25 mouse cellular contexts compared by ENCODE assay signal in genomic region chr7:119527135-119527534, GRCm38 (mm10). TPM values are rescaled to one million over a fixed set of nuclear protein-coding genes. Genes with fewer than 3 reads are reported as not detected.
DNase-seq lines count a peak whose midpoint lies in the region; ATAC-seq and TF ChIP-seq lines count a peak whose summit lies in the region.
"Had no signal": no experiment of that assay in that cellular context is flagged by ENCODE, and none has a peak within 500 bp of the region (broad histone marks: within the 10 kb centered on the region; RNA-seq: fewer than 3 reads in every experiment).

No protein-coding gene starts in this region.

- DNase-seq in kidney, adult 9 months = no peak
- no peak for DNase-seq in liver, postnatal 0 days
- no peak for DNase-seq in urinary bladder, adult 18-20 months (ENCODE audit: low spot score in 2 of 2)
- DNase-seq: adrenal gland, adult 2 months; adrenal gland, postnatal 14 days; cerebellum, adult 11 months; cerebellum, adult 2 months; cerebellum, adult 9-11 months; cerebellum, postnatal 25 days; gastrocnemius, postnatal 10 days; gastrocnemius, postnatal 36 days had no signal

- TF ChIP-seq EP300 in liver, postnatal 0 days (IDR thresholded peaks at IDR 0.05; ENCODE audit: low read depth) = no peak

- no peak overlapping the region for H3K4me2 ChIP-seq in kidney, embryonic 16.5 days (replicated peaks; ENCODE audit: low read depth, low read length)
- peak overlapping the region; percentile 42; the same call in 1 of the 2 replicates for H3K4me2 ChIP-seq in liver, postnatal 0 days (ENCODE audit: low read depth, low read length)
- H3K4me2 ChIP-seq in liver, embryonic 12.5 days = no peak overlapping the region
- H3K4me2 ChIP-seq in intestine, postnatal 0 days (replicated peaks; ENCODE audit: low read depth) = 0 out of 2 replicates have a peak overlapping the region, but pooled peaks have one; percentile 21
- H3K4me2 ChIP-seq: embryonic facial prominence, embryonic 12.5 days; embryonic facial prominence, embryonic 15.5 days; heart, embryonic 11.5 days; hindbrain, embryonic 12.5 days; hindbrain, embryonic 15.5 days had no signal

- peaks cover 9% of the 10 kb centered on the region for H3K4me1 ChIP-seq in kidney, embryonic 16.5 days (ENCODE audit: insufficient read depth, low read length)
- peaks cover 12% of the 10 kb centered on the region for H3K4me1 ChIP-seq in liver, postnatal 0 days (ENCODE audit: insufficient read depth)
- H3K4me1 ChIP-seq in liver, embryonic 12.5 days = no peaks in the 10 kb centered on the region
- H3K4me1 ChIP-seq in intestine, postnatal 0 days (replicated peaks; ENCODE audit: control insufficient read depth, insufficient read depth, low read length) = 0 out of 2 replicates have a peak, but pooled peaks cover 3% of the 10 kb centered on the region
- H3K4me1 ChIP-seq: embryonic facial prominence, embryonic 12.5 days; embryonic facial prominence, embryonic 15.5 days; hindbrain, embryonic 12.5 days; hindbrain, embryonic 15.5 days had no signal

- no peaks in the 10 kb centered on the region for H3K27me3 ChIP-seq in kidney, embryonic 16.5 days (ENCODE audit: insufficient read depth, low read length)
- no peaks in the 10 kb centered on the region for H3K27me3 ChIP-seq in liver, postnatal 0 days (ENCODE audit: insufficient read depth, low read length)
- no peaks in the 10 kb centered on the region for H3K27me3 ChIP-seq in liver, embryonic 12.5 days (replicated peaks)
- H3K27me3 ChIP-seq in intestine, postnatal 0 days (replicated peaks; ENCODE audit: control insufficient read depth, insufficient read depth, low read length) = no peaks in the 10 kb centered on the region
- H3K27me3 ChIP-seq: embryonic facial prominence, embryonic 12.5 days; embryonic facial prominence, embryonic 15.5 days; forebrain, embryonic 13.5 days; hindbrain, embryonic 12.5 days; hindbrain, embryonic 15.5 days had no signal

- H3K9me3 ChIP-seq in kidney, embryonic 16.5 days (ENCODE audit: low read length) = no peaks in the 10 kb centered on the region
- no peaks in the 10 kb centered on the region for H3K9me3 ChIP-seq in liver, postnatal 0 days (ENCODE audit: low read length)
- H3K9me3 ChIP-seq in liver, embryonic 12.5 days (replicated peaks) = no peaks in the 10 kb centered on the region
- no peaks in the 10 kb centered on the region for H3K9me3 ChIP-seq in intestine, postnatal 0 days (ENCODE audit: control insufficient read depth)
- H3K9me3 ChIP-seq: embryonic facial prominence, embryonic 12.5 days; embryonic facial prominence, embryonic 15.5 days; forebrain, embryonic 13.5 days; hindbrain, embryonic 12.5 days; hindbrain, embryonic 15.5 days had no signal

- H3K27ac ChIP-seq in kidney, embryonic 16.5 days (ENCODE audit: low read length) = peak overlapping the region; percentile 65
- peak overlapping the region; percentile 59; the same call in 1 of the 2 replicates for H3K27ac ChIP-seq in liver, postnatal 0 days (ENCODE audit: low read depth)
- no peak overlapping the region for H3K27ac ChIP-seq in liver, embryonic 12.5 days
- H3K27ac ChIP-seq in intestine, postnatal 0 days (ENCODE audit: low read depth, low read length) = no peak overlapping the region
- H3K27ac ChIP-seq: embryonic facial prominence, embryonic 12.5 days; embryonic facial prominence, embryonic 15.5 days; forebrain, embryonic 13.5 days; hindbrain, embryonic 12.5 days; hindbrain, embryonic 15.5 days had no signal

- no peak overlapping the region for H3K9ac ChIP-seq in kidney, embryonic 16.5 days (replicated peaks; ENCODE audit: low read length)
- no peak overlapping the region for H3K9ac ChIP-seq in liver, postnatal 0 days (replicated peaks)
- no peak overlapping the region for H3K9ac ChIP-seq in liver, embryonic 12.5 days
- H3K9ac ChIP-seq in intestine, postnatal 0 days (ENCODE audit: low read depth, low read length) = no peak overlapping the region
- H3K9ac ChIP-seq: embryonic facial prominence, embryonic 12.5 days; embryonic facial prominence, embryonic 15.5 days; forebrain, embryonic 13.5 days; hindbrain, embryonic 12.5 days; hindbrain, embryonic 15.5 days had no signal

- WGBS in kidney, embryonic 16.5 days = 92% methylated on average over 1 of the region's 1 CpGs
- 74% methylated on average over 1 of the region's 1 CpGs for WGBS in liver, postnatal 0 days (ENCODE audit: insufficient replicate concordance)
- WGBS in liver, embryonic 12.5 days (ENCODE audit: insufficient replicate concordance) = 77% methylated on average over 1 of the region's 1 CpGs
- 76% methylated on average over 1 of the region's 1 CpGs for WGBS in intestine, postnatal 0 days

- no peak for TF ChIP-seq CTCF in liver, postnatal 0 days (IDR thresholded peaks at IDR 0.05; ENCODE audit: low read depth)
- no peak for TF ChIP-seq CTCF in intestine, postnatal 0 days (IDR thresholded peaks at IDR 0.05; ENCODE audit: low read depth)

- no peak overlapping the region for H3K4me3 ChIP-seq in kidney, embryonic 16.5 days (ENCODE audit: low read length)
- no peak overlapping the region for H3K4me3 ChIP-seq in liver, postnatal 0 days (ENCODE audit: low read depth, low read length)
- H3K4me3 ChIP-seq in liver, embryonic 12.5 days = no peak overlapping the region
- H3K4me3 ChIP-seq in intestine, postnatal 0 days (ENCODE audit: low read depth, low read length) = no peak overlapping the region
- H3K4me3 ChIP-seq: embryonic facial prominence, embryonic 12.5 days; embryonic facial prominence, embryonic 15.5 days; forebrain, embryonic 13.5 days; hindbrain, embryonic 12.5 days; hindbrain, embryonic 15.5 days had no signal

- no peaks in the 10 kb centered on the region for H3K36me3 ChIP-seq in kidney, embryonic 16.5 days (ENCODE audit: insufficient read depth, low read length)
- H3K36me3 ChIP-seq in liver, postnatal 0 days (replicated peaks; ENCODE audit: insufficient read depth, low read length) = no peaks in the 10 kb centered on the region
- H3K36me3 ChIP-seq in liver, embryonic 12.5 days = no peaks in the 10 kb centered on the region
- no peaks in the 10 kb centered on the region for H3K36me3 ChIP-seq in intestine, postnatal 0 days (ENCODE audit: control insufficient read depth, insufficient read depth)
- H3K36me3 ChIP-seq: embryonic facial prominence, embryonic 12.5 days; embryonic facial prominence, embryonic 15.5 days; hindbrain, embryonic 12.5 days; hindbrain, embryonic 15.5 days had no signal

- ATAC-seq in kidney, embryonic 16.5 days (ENCODE audit: low FRiP score, low TSS enrichment) = no peak
- ATAC-seq in liver, postnatal 0 days = peak; percentile 26; the same call in 1 of the 2 replicates
- no peak for ATAC-seq in liver, embryonic 12.5 days
- peak; percentile 48; the same call in 1 of the 2 replicates for ATAC-seq in intestine, postnatal 0 days
- ATAC-seq: CD4-positive, CD25-positive, alpha-beta regulatory T cell, adult 4 months; forebrain, embryonic 13.5 days; forebrain, embryonic 16.5 days had no signal

RNA-seq across cellular contexts. Expression of gene Pdilt, which starts 3.8 kb away (rescaled TPM):
- 0.10 and 0.21 TPM in 2 replicates for polyA plus RNA-seq in kidney, embryonic 16.5 days (2015; fragmentation: Nextera tagmentation; extraction: Ambion mirVana)
- polyA plus RNA-seq in liver, postnatal 0 days (2015; fragmentation: Nextera tagmentation; extraction: Ambion mirVana) = 0.06 and 0.14 TPM in 2 replicates
- polyA plus RNA-seq in liver, embryonic 12.5 days (2016; fragmentation: Nextera tagmentation; extraction: Ambion mirVana) = not detected in 2 replicates
- polyA plus RNA-seq in intestine, postnatal 0 days (2015; fragmentation: Nextera tagmentation; extraction: Ambion mirVana) = not detected in 2 replicates
- polyA plus RNA-seq: adrenal gland, adult 2 months; C2C12; CD4-positive, CD25-positive, alpha-beta regulatory T cell, adult 4 months; cerebellum, adult 2 months; embryonic facial prominence, embryonic 12.5 days; embryonic facial prominence, embryonic 15.5 days; forebrain, embryonic 13.5 days; forebrain, embryonic 16.5 days; heart, embryonic 11.5 days; heart, embryonic 14.5 days; heart, postnatal 0 days had no signal

RNA-seq across cellular contexts. Expression of gene Acsm5, which starts 7.9 kb away (rescaled TPM):
- 1.2 TPM in 2 replicates for polyA plus RNA-seq in kidney, embryonic 16.5 days (2015; fragmentation: Nextera tagmentation; extraction: Ambion mirVana)
- polyA plus RNA-seq in liver, postnatal 0 days (2015; fragmentation: Nextera tagmentation; extraction: Ambion mirVana) = 2.2 and 2.5 TPM in 2 replicates
- not detected in 2 replicates for polyA plus RNA-seq in liver, embryonic 12.5 days (2016; fragmentation: Nextera tagmentation; extraction: Ambion mirVana)
- not detected in 2 replicates for polyA plus RNA-seq in intestine, postnatal 0 days (2015; fragmentation: Nextera tagmentation; extraction: Ambion mirVana)
- polyA plus RNA-seq: C2C12; CD4-positive, CD25-positive, alpha-beta regulatory T cell, adult 4 months; embryonic facial prominence, embryonic 12.5 days; embryonic facial prominence, embryonic 15.5 days; forebrain, embryonic 13.5 days; forebrain, embryonic 16.5 days; heart, embryonic 11.5 days; heart, embryonic 14.5 days; heart, postnatal 0 days; hindbrain, embryonic 12.5 days; hindbrain, embryonic 15.5 days had no signal

RNA-seq across cellular contexts. Expression of gene Acsm2, which starts 27.0 kb away (rescaled TPM):
- 54.0 and 59.8 TPM in 2 replicates for polyA plus RNA-seq in kidney, embryonic 16.5 days (2015; fragmentation: Nextera tagmentation; extraction: Ambion mirVana)
- 0.15 TPM in 1 of 2 replicates, not detected in the other for polyA plus RNA-seq in liver, postnatal 0 days (2015; fragmentation: Nextera tagmentation; extraction: Ambion mirVana)
- not detected in 2 replicates for polyA plus RNA-seq in liver, embryonic 12.5 days (2016; fragmentation: Nextera tagmentation; extraction: Ambion mirVana)
- polyA plus RNA-seq in intestine, postnatal 0 days (2015; fragmentation: Nextera tagmentation; extraction: Ambion mirVana) = not detected in 2 replicates
- polyA plus RNA-seq: adrenal gland, adult 2 months; C2C12; cerebellum, adult 2 months; embryonic facial prominence, embryonic 12.5 days; forebrain, embryonic 13.5 days; forebrain, embryonic 16.5 days; heart, embryonic 11.5 days; heart, embryonic 14.5 days; heart, postnatal 0 days; hindbrain, embryonic 12.5 days had no signal

RNA-seq across cellular contexts. Expression of gene Umod, which starts 48.1 kb away (rescaled TPM):
- 8.3 and 10.0 TPM in 2 replicates for polyA plus RNA-seq in kidney, embryonic 16.5 days (2015; fragmentation: Nextera tagmentation; extraction: Ambion mirVana)
- not detected in 2 replicates for polyA plus RNA-seq in liver, postnatal 0 days (2015; fragmentation: Nextera tagmentation; extraction: Ambion mirVana)
- polyA plus RNA-seq in liver, embryonic 12.5 days (2016; fragmentation: Nextera tagmentation; extraction: Ambion mirVana) = not detected in 2 replicates
- not detected in 2 replicates for polyA plus RNA-seq in intestine, postnatal 0 days (2015; fragmentation: Nextera tagmentation; extraction: Ambion mirVana)
- polyA plus RNA-seq: adrenal gland, adult 2 months; C2C12; CD4-positive, CD25-positive, alpha-beta regulatory T cell, adult 4 months; cerebellum, adult 2 months; embryonic facial prominence, embryonic 12.5 days; embryonic facial prominence, embryonic 15.5 days; forebrain, embryonic 13.5 days; forebrain, embryonic 16.5 days; heart, embryonic 11.5 days; heart, embryonic 14.5 days; heart, postnatal 0 days; hindbrain, embryonic 12.5 days; hindbrain, embryonic 15.5 days had no signal

Comparison
In these comparisons a context has a peak if more than half of its experiments do, and no peak if none do; other contexts are left out.
1. ATAC-seq: peak in liver, postnatal 0 days (single experiment) and intestine, postnatal 0 days (single experiment); none in kidney, embryonic 16.5 days (single experiment) and liver, embryonic 12.5 days (single experiment).
2. H3K27ac ChIP-seq: peak in kidney, embryonic 16.5 days (single experiment) and liver, postnatal 0 days (single experiment); none in liver, embryonic 12.5 days (single experiment) and intestine, postnatal 0 days (single experiment).
3. H3K4me2 ChIP-seq: peak in liver, postnatal 0 days (single experiment) and intestine, postnatal 0 days (single experiment); none in kidney, embryonic 16.5 days (single experiment) and liver, embryonic 12.5 days (single experiment).
4. RNA of gene Acsm2, which starts 27.0 kb away (polyA plus RNA-seq): 54.0 to 59.8 TPM in kidney, embryonic 16.5 days; 0.15 TPM in liver, postnatal 0 days, not detected in liver, embryonic 12.5 days and not detected in intestine, postnatal 0 days; every median in the first group is over 10 times any median in the second.